Mouse (Mus musculus) c-Kit-positive CD71-positive TER-119-negative erythroid progenitor cells, embryonic 14.5 days (primary cell): ENCODE data around the gene Galnt14.

Experiments
- DNase-seq: peaks from one replicate; pipeline ENCODE4 v3.0.0-alpha.2; 2013; ENCODE audit warnings: low read depth

Galnt14 gene

DNA sequence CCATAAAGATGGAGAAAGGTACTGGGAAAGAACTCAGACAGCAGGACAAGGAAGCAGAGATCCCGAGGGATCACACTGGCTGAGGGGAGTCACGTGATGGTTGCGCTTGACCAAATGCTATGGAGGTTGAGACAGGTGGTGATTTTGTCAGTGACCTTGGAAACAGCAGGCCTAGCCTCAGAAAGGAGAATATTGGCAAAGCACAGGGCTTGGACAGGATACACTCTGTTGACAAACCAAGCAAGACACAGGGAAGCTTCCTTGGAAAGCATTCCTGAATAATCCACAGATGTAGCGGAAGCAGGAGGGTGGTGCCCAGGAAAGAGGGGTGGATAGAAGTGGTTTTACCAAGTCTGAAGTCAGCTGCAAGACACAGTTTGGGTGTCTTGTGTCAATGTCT is 206.1 kb downstream of the Galnt14 start:
- no peak for DNase-seq

DNA sequence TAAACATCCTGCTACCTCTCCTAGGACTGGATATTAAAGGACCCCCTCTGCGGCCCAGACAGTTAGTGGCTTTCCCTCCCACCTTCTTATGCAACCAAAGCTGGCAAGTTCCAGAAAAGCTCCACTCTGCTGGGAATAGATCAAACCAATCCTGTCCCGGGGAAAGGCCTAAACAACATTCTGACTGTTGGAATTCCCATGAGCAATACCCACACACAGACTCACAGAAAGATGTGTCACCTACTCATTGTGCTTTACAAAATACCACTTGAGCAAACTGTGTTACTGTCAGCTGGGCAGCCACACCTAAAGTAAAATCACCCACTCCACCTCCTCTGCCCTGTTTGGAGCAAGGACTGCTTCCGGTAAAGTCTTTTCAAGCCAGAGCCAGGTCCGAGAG is 207.6 kb downstream of the Galnt14 start:
- DNase-seq = no peak

DNA sequence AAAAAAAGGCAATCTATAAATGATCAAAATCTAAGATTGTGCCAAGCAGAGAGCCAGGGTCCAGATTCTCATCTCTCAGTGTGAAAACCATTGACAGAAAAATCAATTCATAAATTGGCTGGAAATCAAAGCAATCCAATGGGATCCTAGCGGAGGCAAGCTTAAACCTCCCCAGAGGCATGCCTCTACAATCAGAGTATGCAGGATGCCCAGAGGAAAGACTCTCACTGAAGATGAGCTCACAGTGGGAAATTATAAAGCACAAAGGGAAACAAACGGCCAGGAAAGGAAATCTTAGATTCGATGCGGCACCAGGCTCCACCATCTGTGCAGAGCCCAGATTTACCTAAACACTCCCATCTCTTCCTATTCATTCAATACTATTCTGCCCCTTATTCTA is 220.7 kb downstream of the Galnt14 start:
- DNase-seq = no peak

DNA sequence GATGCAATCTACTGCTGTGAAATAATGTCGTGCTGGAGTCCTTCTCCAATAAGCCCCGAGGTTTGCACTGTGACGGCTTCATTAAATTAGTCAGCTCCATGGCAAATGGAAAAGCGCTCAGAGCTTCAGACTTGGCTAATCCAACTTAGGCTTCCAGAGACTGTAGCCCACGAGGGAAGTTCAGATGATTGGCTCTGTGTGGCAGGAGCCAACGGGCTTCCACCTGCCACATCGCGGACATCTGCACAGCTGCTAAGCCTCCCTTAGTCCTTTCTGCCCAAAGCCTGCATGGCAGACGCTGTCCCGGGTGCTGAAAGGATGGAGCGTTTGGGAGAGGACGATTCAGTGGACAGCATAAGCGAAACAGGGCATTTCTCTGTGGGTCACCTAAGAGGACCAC is 222.5 kb downstream of the Galnt14 start:
- DNase-seq = no peak

DNA sequence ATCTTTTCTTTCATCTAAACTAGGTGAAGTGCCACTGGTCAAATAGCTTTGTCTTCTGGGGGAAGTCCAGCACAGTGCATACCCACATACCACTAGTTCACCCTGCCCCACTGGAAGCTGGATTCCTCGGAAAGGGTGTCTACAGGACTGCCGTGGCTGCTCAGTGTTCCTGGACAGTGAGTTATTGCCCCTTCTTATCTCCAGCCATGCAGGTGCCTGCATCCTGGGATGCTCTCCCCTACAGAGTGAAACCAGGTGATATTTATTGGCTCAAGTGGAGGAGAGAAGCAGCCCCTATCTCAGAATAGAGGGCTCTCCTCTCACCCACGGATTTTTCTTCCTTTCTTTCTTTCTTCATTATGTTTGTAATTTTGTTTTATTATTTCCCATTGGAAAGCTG is 222.9 kb downstream of the Galnt14 start:
- no peak for DNase-seq

DNA sequence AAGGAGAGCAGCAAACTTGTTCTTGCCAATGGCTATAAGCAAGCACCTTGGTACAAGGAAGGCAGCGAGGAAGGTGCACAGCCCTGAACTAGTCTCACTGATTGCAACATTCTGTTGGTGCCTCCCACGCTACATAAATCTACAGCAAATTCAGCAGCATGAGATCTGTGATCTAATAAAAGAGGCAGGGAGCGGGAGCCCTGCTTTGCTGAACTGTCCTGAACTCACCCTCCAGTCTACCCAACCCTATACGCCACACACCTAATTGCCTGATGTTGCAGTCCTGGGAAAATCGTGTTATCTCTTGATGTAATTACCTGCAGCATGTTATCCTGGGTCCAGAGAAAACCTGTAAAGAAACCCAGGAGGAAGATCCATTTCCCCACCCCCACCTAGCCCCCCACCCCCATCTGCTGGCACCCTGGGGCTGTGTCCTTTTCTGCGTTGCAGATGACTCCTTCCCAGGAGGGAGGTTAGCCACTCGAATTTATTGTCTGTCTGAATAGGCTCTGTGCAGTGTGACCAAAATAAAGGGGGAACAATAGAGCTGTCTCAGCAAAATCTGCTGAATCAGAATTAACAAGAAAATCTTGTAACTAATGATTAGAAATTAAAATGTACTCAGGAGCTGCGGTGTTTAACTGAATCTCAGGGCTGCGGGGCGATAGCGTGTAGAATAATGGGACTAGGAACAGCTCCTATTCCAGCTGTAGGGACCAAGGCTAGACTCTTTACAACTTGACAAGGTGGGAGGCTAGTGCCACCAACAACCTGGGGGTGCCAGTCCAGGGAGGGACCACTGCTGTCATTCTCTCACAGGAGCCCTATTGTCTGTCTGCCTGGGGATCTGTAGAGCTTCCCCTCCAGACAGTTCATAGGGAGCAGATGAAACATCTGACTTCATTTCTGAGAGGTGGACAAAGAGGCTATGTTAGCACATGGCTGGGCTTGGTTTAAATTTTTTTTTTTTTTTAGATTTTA is 232.9 kb downstream of the Galnt14 start:
- DNase-seq = no peak

DNA sequence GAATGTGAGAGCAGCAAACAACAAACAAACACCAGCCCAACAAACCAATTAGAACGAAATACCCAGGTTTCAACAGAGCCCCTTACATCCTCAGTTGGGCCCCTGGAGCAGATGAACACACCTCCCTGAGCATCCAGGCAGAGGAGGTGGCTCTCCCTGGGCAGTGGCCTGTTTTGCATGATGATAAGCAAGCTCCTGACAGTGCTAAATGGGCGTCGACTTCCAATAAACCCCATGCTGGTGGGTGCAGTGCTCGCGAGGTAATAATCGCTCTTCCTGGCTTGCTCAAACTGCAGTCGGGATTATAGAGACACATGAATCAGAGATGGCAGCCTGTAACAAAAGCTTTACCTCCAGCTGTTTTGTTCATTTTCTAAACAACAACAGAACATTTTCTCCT is 235.9 kb downstream of the Galnt14 start:
- no peak for DNase-seq

DNA sequence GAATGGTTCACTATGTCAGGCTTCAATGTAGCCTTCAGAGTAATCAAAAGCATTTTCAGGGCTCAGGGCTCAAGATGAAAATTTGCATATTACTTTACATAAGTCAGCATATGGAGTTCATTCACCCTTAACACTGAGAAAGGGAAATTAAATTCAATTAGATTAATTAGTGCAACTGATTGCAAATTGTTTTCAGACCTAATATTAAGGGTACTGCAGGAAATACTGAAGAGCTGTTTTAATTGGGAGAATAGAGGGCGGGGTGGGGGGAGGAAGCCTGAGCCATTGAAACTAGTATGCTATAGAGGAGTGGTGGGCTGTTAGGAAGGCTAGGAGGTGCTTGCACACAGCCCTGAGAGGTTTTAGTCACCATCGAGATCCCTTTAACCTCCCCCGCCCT is 237.2 kb downstream of the Galnt14 start:
- DNase-seq = no peak

DNA sequence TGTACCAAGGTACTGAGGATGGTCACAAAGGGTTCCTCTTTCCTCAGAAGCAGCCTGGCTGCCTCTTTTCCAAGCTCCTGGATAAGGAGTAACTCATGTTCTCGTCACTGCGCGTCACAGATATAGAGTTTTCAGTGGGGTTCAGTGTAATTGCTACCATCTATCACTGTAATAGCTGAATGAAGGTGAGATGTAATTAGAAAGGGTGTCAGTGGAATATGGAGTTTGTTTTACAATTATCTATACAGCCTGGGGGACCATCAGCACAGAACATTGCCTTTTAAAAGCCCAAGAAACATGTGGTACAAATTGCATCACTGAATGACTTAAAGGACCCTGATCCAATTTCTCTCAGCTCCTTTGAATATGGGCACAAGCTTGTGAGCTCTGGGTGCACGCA is 249.4 kb downstream of the Galnt14 start:
- DNase-seq = no peak

DNA sequence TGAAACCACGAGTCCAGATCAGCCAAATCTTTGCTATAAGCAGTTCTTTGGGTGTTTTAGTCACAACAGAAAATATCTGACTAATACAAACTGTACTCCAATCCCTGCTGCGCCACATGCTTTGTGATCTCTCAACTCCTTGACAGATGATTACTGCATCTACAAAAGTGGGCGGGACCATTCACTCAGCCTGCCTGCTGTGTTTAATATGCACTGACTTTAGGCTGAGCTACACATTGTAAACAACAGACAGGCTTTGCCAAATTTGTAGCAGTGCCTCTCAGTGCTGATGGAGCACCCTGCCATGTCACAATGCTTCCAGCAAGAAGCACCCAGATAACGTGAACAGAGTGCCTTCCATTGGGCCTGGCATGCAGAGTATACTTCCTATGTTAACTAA is 251.5 kb downstream of the Galnt14 start:
- DNase-seq = no peak

DNA sequence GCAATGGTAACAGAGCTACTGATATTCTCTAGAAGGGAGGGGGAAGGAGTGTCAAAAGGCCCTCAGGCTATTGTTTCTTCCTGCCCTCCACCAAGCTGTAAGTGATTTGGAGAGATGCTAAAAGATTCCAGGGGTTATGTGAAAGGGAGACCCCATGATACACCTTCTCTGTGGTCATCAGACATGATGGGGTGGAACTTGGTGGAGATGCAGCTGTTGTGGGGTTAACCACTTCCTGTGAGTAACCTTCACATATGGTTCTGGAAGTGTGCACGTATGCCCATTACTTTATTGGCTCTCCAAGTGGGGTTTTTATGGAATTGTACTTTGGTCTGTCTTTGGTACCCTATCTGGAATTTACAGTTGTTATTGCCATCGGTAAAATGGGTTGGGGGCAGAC is 253.7 kb downstream of the Galnt14 start:
- no peak for DNase-seq

DNA sequence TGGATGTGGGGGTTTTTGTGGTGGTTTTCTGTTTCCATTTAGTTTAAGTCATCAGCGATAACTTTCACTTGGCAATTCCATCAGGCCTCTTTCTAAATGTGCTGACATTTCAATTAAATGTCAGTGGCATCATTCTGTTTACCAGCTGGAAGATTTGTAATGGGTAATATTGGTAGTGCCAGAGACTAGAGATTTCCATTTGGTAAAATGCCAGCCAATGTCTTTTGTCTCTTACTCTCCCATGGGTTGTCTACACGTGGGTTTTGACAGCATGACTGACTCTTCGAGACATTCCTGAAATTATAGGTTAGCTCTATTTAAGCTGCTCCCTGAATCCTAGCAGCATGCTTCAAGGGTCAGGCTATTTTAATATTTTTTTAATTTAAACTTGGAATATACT is 256.6 kb downstream of the Galnt14 start:
- DNase-seq = no peak

DNA sequence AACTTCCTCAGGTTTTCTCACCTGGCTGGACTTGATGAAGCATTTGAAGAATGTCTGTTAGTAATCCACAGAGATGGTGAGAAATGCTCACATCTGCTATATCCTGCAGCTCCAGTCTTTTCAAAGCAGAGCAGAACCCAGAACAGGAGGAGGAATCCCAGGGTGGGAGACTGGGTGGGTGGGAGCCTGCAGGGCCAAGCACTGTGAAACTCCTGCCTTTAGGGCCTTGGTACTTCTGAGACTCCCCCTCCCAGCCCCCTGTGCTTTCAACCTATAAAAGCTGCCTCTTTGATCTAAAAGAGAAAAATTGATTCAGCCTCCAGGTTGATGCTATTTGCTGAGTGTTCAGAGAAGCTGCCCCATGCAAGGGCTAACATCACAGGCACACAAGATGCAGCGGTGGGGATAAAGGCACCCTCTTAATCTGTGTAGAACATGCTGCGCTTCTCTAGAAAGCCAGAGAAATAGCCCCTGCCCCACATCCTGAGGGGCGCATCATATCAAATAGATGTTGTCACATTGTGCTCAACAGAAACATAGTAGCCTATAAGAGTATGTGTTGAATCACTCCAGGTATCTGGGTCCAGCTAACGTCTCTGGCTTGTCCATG is 258.0 kb downstream of the Galnt14 start:
- no peak for DNase-seq

DNA sequence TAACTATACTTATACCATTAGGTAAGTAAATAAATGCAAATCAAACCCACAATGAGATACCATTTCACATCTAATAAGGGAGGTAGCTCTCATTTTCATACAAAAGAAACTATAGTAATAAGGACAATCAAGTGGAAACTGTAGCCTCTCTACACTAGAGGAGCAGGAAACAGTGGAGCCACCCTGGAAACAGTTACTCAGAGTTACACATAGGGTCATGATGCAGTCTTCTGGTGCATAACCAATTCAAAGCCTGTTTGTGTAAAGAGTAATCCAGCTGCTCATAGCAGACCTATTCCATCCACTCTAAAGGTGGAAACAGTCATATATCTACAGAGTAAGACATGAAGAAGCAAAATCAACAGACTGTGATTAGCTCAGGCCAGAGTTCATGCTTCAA is 261.1 kb downstream of the Galnt14 start:
- no peak for DNase-seq
